9 mouse cellular contexts compared by ENCODE assay signal in the genomic region with DNA sequence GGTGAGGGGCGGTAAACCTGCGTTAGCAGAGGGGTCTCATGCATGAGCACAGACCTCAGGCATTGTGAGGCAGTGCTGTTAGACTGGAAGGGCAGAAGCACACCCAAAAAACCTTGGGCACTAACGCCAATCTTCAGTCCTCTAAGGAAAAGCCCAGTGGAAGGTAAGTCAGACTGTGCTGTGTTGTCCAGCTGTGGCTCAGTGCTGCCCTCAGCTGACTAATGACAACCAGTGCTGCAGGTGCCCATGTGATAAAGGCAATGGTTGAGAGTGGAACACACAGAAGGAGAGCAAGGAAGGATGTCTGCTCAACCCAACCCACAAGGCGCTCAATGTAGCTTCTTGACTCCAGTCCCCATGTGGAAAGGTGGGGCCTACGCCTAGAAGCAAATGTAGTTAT.
DNase-seq lines count a peak whose midpoint lies in the region; ATAC-seq and TF ChIP-seq lines count a peak whose summit lies in the region.
"Had no signal": no experiment of that assay in that cellular context is flagged by ENCODE, and none has a peak within 500 bp of the region (broad histone marks: within the 10 kb centered on the region; RNA-seq: fewer than 3 reads in every experiment).

No protein-coding gene starts in this region.

- ATAC-seq in lung, embryonic 14.5 days (ENCODE audit: insufficient read depth): peak; percentile 52; the same call in 1 of the 2 replicates
- peak; percentile 55 for ATAC-seq in Patski
- peak; percentile 33; the same call in 1 of the 2 replicates for ATAC-seq in liver, embryonic 16.5 days (ENCODE audit: low read depth)
- ATAC-seq in midbrain, embryonic 16.5 days: no peak

- no peaks in the 10 kb centered on the region for H3K4me1 ChIP-seq in lung, embryonic 14.5 days (ENCODE audit: insufficient read depth)
- no peaks in the 10 kb centered on the region for H3K4me1 ChIP-seq in liver, embryonic 16.5 days (ENCODE audit: control insufficient read depth, low read depth, low read length)
- peaks cover 4% of the 10 kb centered on the region; the same call in 1 of the 2 replicates for H3K4me1 ChIP-seq in midbrain, embryonic 16.5 days (ENCODE audit: control insufficient read depth, insufficient read depth, low read length)

- H3K27ac ChIP-seq in lung, embryonic 14.5 days (ENCODE audit: low read depth): no peak overlapping the region
- H3K27ac ChIP-seq in liver, embryonic 16.5 days (ENCODE audit: low read length): no peak overlapping the region
- H3K27ac ChIP-seq in midbrain, embryonic 16.5 days (ENCODE audit: low read length): no peak overlapping the region

- TF ChIP-seq CTCF in lung, embryonic 14.5 days (IDR thresholded peaks at IDR 0.05; ENCODE audit: low read depth): peak; percentile 50
- peak; percentile 63 for TF ChIP-seq CTCF in Patski (IDR thresholded peaks at IDR 0.05)

- no peak overlapping the region for H3K4me3 ChIP-seq in lung, embryonic 14.5 days (ENCODE audit: low read depth, low read length)
- no peak overlapping the region for H3K4me3 ChIP-seq in liver, embryonic 16.5 days (ENCODE audit: low read depth, low read length)
- no peak overlapping the region for H3K4me3 ChIP-seq in midbrain, embryonic 16.5 days (ENCODE audit: low read depth, low read length)
- H3K4me3 ChIP-seq: megakaryocyte, embryonic 14.5 days had no signal

- no peaks in the 10 kb centered on the region for H3K27me3 ChIP-seq in lung, embryonic 14.5 days (ENCODE audit: insufficient read depth, low read length)
- H3K27me3 ChIP-seq in Patski: no peaks in the 10 kb centered on the region
- H3K27me3 ChIP-seq in liver, embryonic 16.5 days (ENCODE audit: control insufficient read depth, insufficient read depth, low read depth, low read length): no peaks in the 10 kb centered on the region
- no peaks in the 10 kb centered on the region for H3K27me3 ChIP-seq in midbrain, embryonic 16.5 days (ENCODE audit: control insufficient read depth, insufficient read depth, low read depth, low read length)
- H3K27me3 ChIP-seq: megakaryocyte, embryonic 14.5 days had no signal

- WGBS in lung, embryonic 14.5 days: 87% methylated on average over 5 of the region's 5 CpGs
- WGBS in liver, embryonic 16.5 days (ENCODE audit: insufficient replicate concordance): 69% methylated on average over 5 of the region's 5 CpGs
- 93% methylated on average over 5 of the region's 5 CpGs for WGBS in midbrain, embryonic 16.5 days

- CTCF ChIA-PET in Patski (lab: Charles Lee): interaction anchor here (1.1 to 1.7 kb wide), 3 partner anchors 10 to 16 kb away, joined by 3 to 5 read pairs (median 3); no protein-coding TSS in a partner anchor

- H3K9ac ChIP-seq in lung, embryonic 14.5 days: no peak overlapping the region
- no peak overlapping the region for H3K9ac ChIP-seq in liver, embryonic 16.5 days (ENCODE audit: low read depth, low read length)
- H3K9ac ChIP-seq in midbrain, embryonic 16.5 days (ENCODE audit: low read depth, low read length): no peak overlapping the region

- no peaks in the 10 kb centered on the region for H3K9me3 ChIP-seq in lung, embryonic 14.5 days (ENCODE audit: low read depth, low read length)
- no peaks in the 10 kb centered on the region for H3K9me3 ChIP-seq in liver, embryonic 16.5 days (replicated peaks; ENCODE audit: control insufficient read depth, low read length)
- H3K9me3 ChIP-seq in midbrain, embryonic 16.5 days (replicated peaks; ENCODE audit: control insufficient read depth, low read length, poor library complexity, severe bottlenecking): no peaks in the 10 kb centered on the region
- H3K9me3 ChIP-seq: megakaryocyte, embryonic 14.5 days had no signal

- H3K4me2 ChIP-seq in lung, embryonic 14.5 days: no peak overlapping the region
- H3K4me2 ChIP-seq in liver, embryonic 16.5 days (ENCODE audit: low read depth, low read length): no peak overlapping the region
- H3K4me2 ChIP-seq in midbrain, embryonic 16.5 days (ENCODE audit: low read length): no peak overlapping the region

- in situ Hi-C loops in Patski (cut with MboI; ENCODE audit: low pct_unique_long_range_greater_than_20kb): loop anchor here (5.0 kb wide), 1 partner anchor 344 kb away; no protein-coding TSS in a partner anchor

- H3K36me3 ChIP-seq in lung, embryonic 14.5 days (ENCODE audit: insufficient read depth): peaks cover 88% of the 10 kb centered on the region
- H3K36me3 ChIP-seq in liver, embryonic 16.5 days (ENCODE audit: control insufficient read depth, insufficient read depth): no peaks in the 10 kb centered on the region
- peaks cover 10% of the 10 kb centered on the region for H3K36me3 ChIP-seq in midbrain, embryonic 16.5 days (ENCODE audit: control insufficient read depth, insufficient read depth, low read length)

- POLR2A ChIA-PET in Patski (lab: Charles Lee): no interaction called here

- peak; percentile 63 for DNase-seq in gastrocnemius, adult 18-20 months (ENCODE audit: low spot score)
- no peak for DNase-seq in gastrocnemius, postnatal 25 days
- DNase-seq in lung, embryonic 14.5 days: no peak
- no peak for DNase-seq in lung, postnatal 10 days
- DNase-seq in Patski (ENCODE audit: low read depth, low spot score): no peak
- DNase-seq in ovary, adult 18-20 months (ENCODE audit: low spot score): no peak
